Mouse (Mus musculus): Measurements from ENCODE around the gene Msantd2.

Msantd2 gene

DNA sequence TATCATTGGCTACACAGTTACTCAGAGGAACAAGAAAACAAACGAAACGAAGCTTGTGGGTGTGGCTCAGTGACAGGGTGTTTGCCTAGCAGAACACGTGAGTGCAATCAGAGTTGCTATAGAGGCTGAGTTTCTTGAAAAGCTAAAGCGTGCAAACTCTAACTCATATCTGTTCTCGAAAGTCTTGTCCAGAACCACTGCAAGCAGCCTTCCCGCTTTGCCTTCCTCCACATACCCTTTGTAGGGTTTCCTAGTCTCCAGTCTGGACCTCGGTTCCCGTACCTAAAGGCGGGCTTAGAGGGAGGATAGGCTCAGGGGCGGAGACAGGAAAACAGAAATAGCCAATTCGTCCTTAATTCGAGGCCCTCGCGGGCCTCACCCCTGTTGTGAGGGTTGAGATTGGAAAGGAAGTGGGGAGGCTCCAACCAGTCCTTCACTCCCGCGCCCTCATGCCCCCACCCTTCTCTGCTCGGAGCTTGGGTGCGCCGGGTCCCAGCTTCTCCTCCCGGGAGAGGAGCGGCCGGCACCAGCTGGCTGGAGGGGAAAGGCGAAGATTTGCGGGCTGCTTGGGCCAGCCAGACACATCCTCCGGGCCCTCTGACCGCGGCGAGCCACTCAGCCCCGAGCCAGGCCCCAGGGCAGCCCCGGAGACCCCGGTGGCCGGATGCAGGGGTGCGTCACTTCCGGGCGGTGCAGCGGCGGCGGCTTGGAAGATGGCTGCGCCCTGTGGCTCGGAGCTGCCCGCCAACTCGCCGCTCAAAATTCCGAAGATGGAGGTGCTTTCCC lies at the start of gene Msantd2:
Gene Msantd2 (plus strand): TSS at position 709 of the 786 bp plus-strand sequence.
- peak; percentile 88 for DNase-seq (ENCODE audit: low read depth, low spot score)

DNA sequence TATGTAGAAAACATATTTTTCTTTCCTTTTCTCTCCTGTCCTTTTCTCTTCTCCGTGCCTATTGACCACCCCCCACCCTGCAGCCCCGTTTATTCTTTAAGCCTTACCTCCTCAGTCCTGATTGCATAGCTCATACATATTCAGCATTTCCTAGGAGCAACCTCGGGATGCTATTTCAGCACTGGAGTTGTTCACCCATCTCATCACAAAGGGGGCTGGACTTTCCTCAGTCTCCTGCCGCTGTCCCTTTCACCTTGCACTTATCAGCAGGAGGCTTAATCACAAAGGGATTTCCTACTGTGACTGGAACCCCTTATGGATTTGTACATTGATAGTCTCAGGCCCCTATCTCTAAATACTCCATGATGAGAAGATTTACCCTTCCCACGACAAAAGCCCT lies 36.7 kb upstream of the Msantd2 start:
- DNase-seq (ENCODE audit: low read depth, low spot score): no peak

- DNase-seq (ENCODE audit: low read depth, low spot score): no peak
These were observed 35.8 kb upstream of the Msantd2 start for GRCm38 (mm10) chr9:37453328-37453727.

DNA sequence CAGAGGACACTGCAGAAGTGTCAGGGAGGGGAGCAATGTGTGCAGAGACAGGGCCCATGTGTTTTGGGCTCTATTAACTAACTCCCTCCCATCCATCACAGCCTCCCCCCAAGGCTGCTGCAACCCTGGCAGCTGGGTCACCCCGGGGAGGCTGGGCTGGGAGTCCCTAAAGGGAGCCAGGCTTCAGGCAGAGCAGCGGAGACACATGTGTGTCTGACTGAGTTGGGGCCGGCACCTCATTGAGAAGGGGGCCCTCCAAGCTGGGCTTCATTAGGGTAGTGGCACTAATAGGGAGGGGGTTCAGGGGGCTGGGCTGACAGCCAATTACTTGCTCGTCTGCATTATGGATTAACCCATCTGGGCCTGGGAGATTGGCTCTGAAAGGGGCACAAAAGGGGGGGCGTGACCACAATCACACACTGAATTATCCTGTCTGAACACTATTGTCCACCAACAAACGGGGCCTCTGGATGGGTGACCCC lies 35.1 kb upstream of the Msantd2 start:
- DNase-seq (ENCODE audit: low read depth, low spot score): no peak

GRCm38 (mm10) chr9:37454991-37455390 lies 34.1 kb upstream of the Msantd2 start:
- DNase-seq (ENCODE audit: low read depth, low spot score): no peak

- no peak for DNase-seq (ENCODE audit: low read depth, low spot score)
These were observed 33.3 kb upstream of the Msantd2 start for GRCm38 (mm10) chr9:37455868-37456267.

DNA sequence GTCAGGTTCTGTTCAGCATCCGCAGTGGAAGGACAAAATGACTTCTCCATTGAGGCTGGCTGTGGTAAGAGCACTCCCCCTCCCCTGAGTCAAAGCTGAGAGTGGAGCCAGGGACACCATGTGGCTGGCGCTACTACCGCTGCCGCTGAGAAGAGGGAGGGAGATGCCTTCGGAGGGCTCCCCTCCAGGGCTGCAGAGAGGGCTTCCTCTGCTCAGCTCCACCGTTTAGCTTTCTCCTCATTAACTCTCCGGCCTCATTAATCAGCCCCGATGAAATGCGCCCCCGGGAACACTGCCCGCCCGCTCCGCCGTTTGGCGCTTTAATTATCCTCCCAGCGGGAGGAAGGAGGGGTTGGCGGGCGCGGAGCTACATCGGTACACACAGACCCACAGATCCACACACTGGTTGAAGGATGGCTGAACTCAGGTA lies 32.6 kb upstream of the Msantd2 start:
- DNase-seq (ENCODE audit: low read depth, low spot score): no peak

GRCm38 (mm10) chr9:37457151-37457550 lies 32.0 kb upstream of the Msantd2 start:
- no peak for DNase-seq (ENCODE audit: low read depth, low spot score)

DNA sequence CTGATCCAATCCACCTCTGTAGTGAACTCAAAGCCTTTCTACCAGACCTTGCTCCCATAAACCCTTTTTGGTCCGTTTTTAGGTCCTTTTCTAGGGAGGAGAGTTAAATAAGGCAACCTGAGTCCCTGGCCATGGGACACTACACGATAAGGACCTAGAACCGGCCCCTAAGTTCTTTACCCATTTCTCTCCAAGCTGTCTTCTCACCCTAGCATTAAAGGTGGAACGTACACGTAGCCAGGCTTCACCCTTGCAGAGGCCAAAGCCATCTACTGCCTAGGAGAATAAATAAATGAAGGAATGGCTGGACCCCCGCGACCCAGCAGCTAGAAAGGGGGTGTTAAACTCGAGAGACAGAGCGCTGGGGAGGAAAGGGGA lies 29.5 kb upstream of the Msantd2 start:
- DNase-seq (ENCODE audit: low read depth, low spot score): no peak

GRCm38 (mm10) chr9:37460043-37460960 lies 28.8 kb upstream of the Msantd2 start:
- DNase-seq (ENCODE audit: low read depth, low spot score): no peak

DNA sequence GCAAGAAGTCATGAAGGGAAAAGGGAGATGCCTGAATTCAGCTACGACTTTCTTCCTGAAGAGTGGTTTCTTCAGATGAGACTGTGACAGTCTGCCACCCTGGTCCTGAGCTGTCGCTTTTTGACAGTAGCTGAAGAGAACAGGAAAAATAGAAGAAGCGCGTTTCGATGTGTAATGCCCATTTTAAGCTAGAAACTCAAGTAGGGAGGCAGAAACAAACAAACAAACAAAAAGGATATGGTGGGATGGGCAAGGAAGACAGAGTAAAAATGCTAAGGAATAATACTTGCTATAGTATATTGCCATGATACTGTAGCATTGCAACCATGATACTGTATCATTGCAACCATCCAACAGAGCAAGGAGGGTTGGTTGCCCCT lies 28.2 kb upstream of the Msantd2 start:
- DNase-seq (ENCODE audit: low read depth, low spot score): no peak

DNA sequence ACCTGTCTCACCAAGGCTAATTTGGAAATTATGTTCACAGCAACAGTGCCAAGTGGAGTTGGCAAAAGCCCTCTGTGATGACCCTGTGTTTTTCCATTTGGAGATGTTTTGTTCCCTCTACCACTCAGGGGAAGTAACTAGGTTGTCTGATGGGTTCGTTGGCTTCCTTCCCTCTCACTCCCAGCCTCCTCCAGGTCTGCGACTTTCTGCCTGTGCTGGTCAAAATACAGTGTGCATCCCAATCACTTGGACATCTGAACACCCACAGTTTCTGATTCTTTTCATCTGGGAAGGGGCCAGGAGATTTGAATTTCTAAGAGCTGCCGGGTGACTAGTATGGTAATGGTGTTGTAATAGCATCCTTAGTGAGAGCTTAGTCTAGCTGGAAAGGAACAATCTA lies 27.5 kb upstream of the Msantd2 start:
- DNase-seq (ENCODE audit: low read depth, low spot score): no peak

- DNase-seq (ENCODE audit: low read depth, low spot score): peak; percentile 76
These were observed 26.4 kb upstream of the Msantd2 start for GRCm38 (mm10) chr9:37462764-37463163.

DNA sequence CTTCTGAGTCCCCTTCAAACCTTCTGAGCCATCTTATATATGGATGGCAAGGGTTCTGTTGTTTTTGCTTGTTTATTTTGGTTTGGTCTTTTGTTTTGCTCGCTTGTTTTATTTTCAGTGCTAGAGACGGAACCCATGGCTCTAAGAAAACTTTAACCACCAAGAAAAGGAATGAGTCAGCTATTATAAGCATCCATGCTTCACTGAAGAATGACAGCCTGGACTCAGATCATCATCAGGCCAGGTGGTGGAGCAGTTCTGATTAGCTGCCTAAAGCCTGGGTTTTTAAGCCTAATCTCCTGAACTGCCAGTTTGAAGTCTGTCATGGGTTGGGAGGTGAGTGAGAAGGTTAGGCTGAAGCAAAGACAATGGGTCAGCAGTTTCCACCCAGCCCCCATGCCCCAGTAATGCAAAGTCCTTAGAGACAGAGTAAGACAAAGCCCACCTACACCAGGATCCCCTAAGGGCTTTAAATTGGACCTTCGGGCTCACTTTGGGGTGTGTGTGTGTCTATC lies 15.5 kb upstream of the Msantd2 start:
- DNase-seq (ENCODE audit: low read depth, low spot score): no peak

DNA sequence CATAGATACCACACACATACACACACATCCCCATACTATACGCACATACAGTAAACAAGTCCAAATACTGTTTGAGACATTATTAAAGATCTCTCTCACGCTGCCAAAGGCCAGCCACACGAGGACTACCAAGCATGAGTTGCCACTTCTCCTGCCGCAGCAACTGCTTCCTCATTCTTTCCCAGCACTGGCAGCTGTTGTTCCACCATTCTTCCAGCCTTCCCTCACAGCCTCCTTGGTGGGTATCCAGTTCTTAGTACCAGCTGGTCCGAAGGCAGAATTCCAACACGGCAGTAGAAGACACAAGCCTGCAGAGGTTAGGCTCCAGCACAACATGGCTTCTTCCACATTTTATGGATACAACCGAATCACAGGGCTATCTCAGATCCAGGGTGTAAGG lies 14.2 kb upstream of the Msantd2 start:
- DNase-seq (ENCODE audit: low read depth, low spot score): no peak

- DNase-seq (ENCODE audit: low read depth, low spot score): no peak
These were observed 4.0 kb upstream of the Msantd2 start for GRCm38 (mm10) chr9:37485146-37485545.

DNA sequence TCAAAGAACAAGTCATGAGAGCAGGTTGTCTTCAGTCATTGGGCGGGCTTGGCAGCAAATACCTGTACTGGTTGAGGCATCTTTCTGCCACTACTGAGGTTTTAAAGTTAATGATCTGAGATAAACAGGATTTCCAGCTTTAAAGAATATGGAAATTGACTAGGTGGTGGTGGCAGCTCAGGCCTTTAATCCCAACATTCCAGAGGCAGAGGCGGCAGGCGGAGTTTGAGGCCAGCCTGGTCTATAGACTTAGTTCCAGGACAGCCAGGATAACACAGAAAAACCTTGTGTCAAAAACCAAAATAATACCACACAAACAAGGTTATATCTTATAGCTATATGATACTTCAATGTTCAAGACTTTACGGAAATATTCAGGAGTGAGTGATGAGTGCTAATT lies 1.1 kb upstream of the Msantd2 start:
- peak; percentile 32 for DNase-seq (ENCODE audit: low read depth, low spot score)

- peak; percentile 56 for DNase-seq (ENCODE audit: low read depth, low spot score)
These were observed 464 bp downstream of the Msantd2 start for GRCm38 (mm10) chr9:37489446-37490120.

- no peak for DNase-seq (ENCODE audit: low read depth, low spot score)
These were observed 6.6 kb downstream of the Msantd2 start for GRCm38 (mm10) chr9:37495761-37496160.

DNA sequence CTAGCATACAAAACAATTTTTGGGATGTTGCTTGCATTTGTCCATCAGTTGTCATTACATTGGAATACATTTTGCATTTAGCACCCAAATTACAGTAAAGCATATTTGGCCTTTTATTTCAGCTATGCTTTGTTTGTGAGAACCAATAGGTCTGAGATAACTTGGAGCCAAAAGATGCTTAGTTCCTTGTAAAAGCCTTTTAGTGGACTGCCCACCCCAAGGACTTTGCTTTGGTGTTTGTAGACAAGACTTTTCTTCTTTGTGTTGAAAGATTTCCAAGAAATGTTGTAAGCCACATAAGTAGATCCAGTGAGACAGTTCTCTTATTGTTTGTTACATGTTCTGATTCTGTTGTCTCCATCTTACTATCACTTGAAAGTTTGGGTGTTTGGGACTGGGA lies 7.2 kb downstream of the Msantd2 start:
- DNase-seq (ENCODE audit: low read depth, low spot score): no peak

DNA sequence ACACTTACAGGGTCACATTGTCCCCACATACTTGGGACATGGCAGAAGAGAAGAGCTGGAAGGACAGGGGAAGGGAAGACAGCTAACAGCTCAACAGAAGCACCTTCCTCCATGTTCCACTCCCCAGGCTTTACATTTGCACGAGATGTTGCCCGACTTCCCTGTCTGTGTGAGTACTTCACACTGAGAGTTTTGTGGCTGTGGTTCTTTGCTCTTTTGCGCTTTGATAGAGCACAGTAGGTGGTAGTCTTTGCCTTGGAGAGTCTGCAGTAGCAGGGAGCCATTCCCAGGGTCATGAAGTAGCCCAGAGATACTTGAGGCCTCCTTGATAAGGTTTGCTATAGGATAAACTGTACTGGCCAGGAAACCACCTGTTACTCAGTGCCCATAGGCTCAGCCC lies 11.1 kb downstream of the Msantd2 start:
- no peak for DNase-seq (ENCODE audit: low read depth, low spot score)

- no peak for DNase-seq (ENCODE audit: low read depth, low spot score)
These were observed 12.1 kb downstream of the Msantd2 start for GRCm38 (mm10) chr9:37501170-37501569.

Measured in 3T3-L1 (cell line).